Mouse (Mus musculus): ENCODE measurements at regions not wholly inside any gene's neighbourhood (a gene's known extent, or its start where the extent isn't known, plus 50 kb on each side); places are given as distances from the start of the nearest gene placed in this dataset.

DNA sequence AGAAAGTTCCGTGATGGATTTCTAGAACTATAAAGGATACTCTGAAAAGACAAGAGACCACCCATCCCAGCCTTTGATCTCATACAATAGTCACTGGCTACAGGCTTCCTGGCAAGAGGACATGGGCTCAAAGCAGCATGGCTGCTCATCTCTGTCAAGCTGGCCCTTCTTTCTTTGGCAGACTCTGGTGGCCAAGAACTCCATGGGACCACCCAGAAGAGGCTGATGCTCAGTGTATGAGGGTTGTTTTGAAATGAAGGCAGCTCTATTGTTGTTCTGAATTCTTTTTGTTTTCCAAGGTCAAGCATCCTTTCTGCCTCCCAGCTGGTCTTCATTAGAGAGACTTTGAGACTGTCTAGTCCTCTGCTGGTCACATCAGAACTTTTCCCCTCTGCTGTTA, 73.3 kb upstream of the Jun start:
- TF ChIP-seq CTCF (conservative IDR thresholded peaks at IDR 0.05; ENCODE audit: low read length) (no peak), NANOG (IDR thresholded peaks at IDR 0.05; ENCODE audit: borderline replicate concordance, low read length) (peak; percentile 29; the same call in 1 of the 2 replicates), POU5F1 (IDR thresholded peaks at IDR 0.05; ENCODE audit: borderline replicate concordance, low read length) (no peak)

All from E14TG2a.4 (cell line).